Mouse (Mus musculus): Measurements from ENCODE around the gene C1ql1. TPM values are rescaled to one million over a fixed set of nuclear protein-coding genes. Genes with fewer than 3 reads are reported as not detected.

The C1ql1 gene
- polyA plus RNA-seq, 1 experiment from 2014 or later = 0.13 TPM

GRCm38 (mm10) chr11:102925351-102925717, 21.2 kb downstream of the C1ql1 start:
- WGBS (ENCODE audit: insufficient replicate concordance) = under 1% methylated on average over 10 of the region's 10 CpGs
- peak overlapping the region; percentile 95 for H3K9ac ChIP-seq (ENCODE audit: low read depth, low read length)
- H3K27ac ChIP-seq (ENCODE audit: low read length) = peak overlapping the region; percentile 97
- peak overlapping the region; percentile 63 for H3K4me2 ChIP-seq (ENCODE audit: low read depth, low read length)
- H3K4me1 ChIP-seq (ENCODE audit: control insufficient read depth, low read depth, low read length) = peaks cover 18% of the 10 kb centered on the region
- peak; percentile 25 for ATAC-seq (ENCODE audit: low read depth)
- peak overlapping the region; percentile 94 for H3K4me3 ChIP-seq (ENCODE audit: low read depth, low read length)
- H3K36me3 ChIP-seq (ENCODE audit: control insufficient read depth, insufficient read depth) = peaks cover 9% of the 10 kb centered on the region
- 0 out of 2 replicates have a peak, but pooled peaks cover under 1% of the 10 kb centered on the region for H3K27me3 ChIP-seq (ENCODE audit: control insufficient read depth, insufficient read depth, low read depth, low read length)
- no peaks in the 10 kb centered on the region for H3K9me3 ChIP-seq (replicated peaks; ENCODE audit: control insufficient read depth, low read length)

- under 1% methylated on average over 62 of the region's 62 CpGs for WGBS (ENCODE audit: insufficient replicate concordance)
- Histone ChIP-seq H3K9ac (ENCODE audit: low read depth, low read length) (peak within 1 kb of the TSS; percentile 95), H3K9me3 (replicated peaks; ENCODE audit: control insufficient read depth, low read length) (no peaks in the 10 kb centered on the region), H3K4me1 (ENCODE audit: control insufficient read depth, low read depth, low read length) (peaks cover 18% of the 10 kb centered on the region), H3K4me2 (ENCODE audit: low read depth, low read length) (peak within 1 kb of the TSS; percentile 74), H3K27ac (ENCODE audit: low read length) (peak within 1 kb of the TSS; percentile 97), H3K4me3 (ENCODE audit: low read depth, low read length) (peak within 1 kb of the TSS; percentile 94), H3K27me3 (ENCODE audit: control insufficient read depth, insufficient read depth, low read depth, low read length) (no peaks in the 10 kb centered on the region), H3K36me3 (ENCODE audit: control insufficient read depth, insufficient read depth) (peaks cover 9% of the 10 kb centered on the region)
- peak; percentile 93 for ATAC-seq (ENCODE audit: low read depth)
Observed at GRCm38 (mm10) chr11:102924557-102925350, 21.7 kb downstream of the C1ql1 start, which contains the start of gene Kif18b. Gene Kif18b, minus strand, starts transcription at chr11:102925124.

GRCm38 (mm10) chr11:102921491-102921890, 25.0 kb downstream of the C1ql1 start:
- peaks cover 10% of the 10 kb centered on the region for H3K36me3 ChIP-seq (ENCODE audit: control insufficient read depth, insufficient read depth)
- H3K4me3 ChIP-seq (ENCODE audit: low read depth, low read length) = no peak overlapping the region
- no peak overlapping the region for H3K4me2 ChIP-seq (ENCODE audit: low read depth, low read length)
- WGBS (ENCODE audit: insufficient replicate concordance) = 87% methylated on average over 6 of the region's 6 CpGs
- no peaks in the 10 kb centered on the region for H3K9me3 ChIP-seq (replicated peaks; ENCODE audit: control insufficient read depth, low read length)
- ATAC-seq (ENCODE audit: low read depth) = no peak
- H3K27me3 ChIP-seq (ENCODE audit: control insufficient read depth, insufficient read depth, low read depth, low read length) = no peaks in the 10 kb centered on the region
- 0 out of 2 replicates have a peak overlapping the region, but pooled peaks have one; percentile 10 for H3K27ac ChIP-seq (ENCODE audit: low read length)
- H3K9ac ChIP-seq (ENCODE audit: low read depth, low read length) = no peak overlapping the region
- peaks cover 18% of the 10 kb centered on the region for H3K4me1 ChIP-seq (ENCODE audit: control insufficient read depth, low read depth, low read length)

- Histone ChIP-seq H3K36me3 (ENCODE audit: control insufficient read depth, insufficient read depth) (peaks cover 45% of the 10 kb centered on the region), H3K9me3 (replicated peaks; ENCODE audit: control insufficient read depth, low read length) (no peaks in the 10 kb centered on the region)
- WGBS (ENCODE audit: insufficient replicate concordance) = 78% methylated on average over 4 of the region's 4 CpGs
Observed at GRCm38 (mm10) chr11:102918077-102918476, 28.4 kb downstream of the C1ql1 start.

GRCm38 (mm10) chr11:102915380-102915779, 31.1 kb downstream of the C1ql1 start:
- H3K4me2 ChIP-seq (ENCODE audit: low read depth, low read length) = no peak overlapping the region
- no peak overlapping the region for H3K27ac ChIP-seq (ENCODE audit: low read length)
- no peaks in the 10 kb centered on the region for H3K27me3 ChIP-seq (ENCODE audit: control insufficient read depth, insufficient read depth, low read depth, low read length)
- no peak for ATAC-seq (ENCODE audit: low read depth)
- no peak overlapping the region for H3K4me3 ChIP-seq (ENCODE audit: low read depth, low read length)
- H3K9me3 ChIP-seq (replicated peaks; ENCODE audit: control insufficient read depth, low read length) = no peaks in the 10 kb centered on the region
- 90% methylated on average over 9 of the region's 9 CpGs for WGBS (ENCODE audit: insufficient replicate concordance)
- H3K4me1 ChIP-seq (ENCODE audit: control insufficient read depth, low read depth, low read length) = no peaks in the 10 kb centered on the region
- no peak overlapping the region for H3K9ac ChIP-seq (ENCODE audit: low read depth, low read length)
- peaks cover 60% of the 10 kb centered on the region for H3K36me3 ChIP-seq (ENCODE audit: control insufficient read depth, insufficient read depth)

More at GRCm38 (mm10) chr11:102918077-102918476, 28.4 kb downstream of the C1ql1 start:
- no peak for ATAC-seq (ENCODE audit: low read depth)
- Histone ChIP-seq H3K4me3 (ENCODE audit: low read depth, low read length) (no peak overlapping the region), H3K27me3 (ENCODE audit: control insufficient read depth, insufficient read depth, low read depth, low read length) (no peaks in the 10 kb centered on the region), H3K9ac (ENCODE audit: low read depth, low read length) (no peak overlapping the region), H3K4me2 (ENCODE audit: low read depth, low read length) (no peak overlapping the region), H3K27ac (ENCODE audit: low read length) (no peak overlapping the region), H3K4me1 (ENCODE audit: control insufficient read depth, low read depth, low read length) (peaks cover 14% of the 10 kb centered on the region)

- H3K4me2 ChIP-seq (ENCODE audit: low read depth, low read length) = no peak overlapping the region
- no peak overlapping the region for H3K27ac ChIP-seq (ENCODE audit: low read length)
- no peak for ATAC-seq (ENCODE audit: low read depth)
- peaks cover 97% of the 10 kb centered on the region for H3K36me3 ChIP-seq (ENCODE audit: control insufficient read depth, insufficient read depth)
- no peaks in the 10 kb centered on the region for H3K27me3 ChIP-seq (ENCODE audit: control insufficient read depth, insufficient read depth, low read depth, low read length)
- no peaks in the 10 kb centered on the region for H3K9me3 ChIP-seq (replicated peaks; ENCODE audit: control insufficient read depth, low read length)
- H3K9ac ChIP-seq (ENCODE audit: low read depth, low read length) = no peak overlapping the region
- 81% methylated on average over 7 of the region's 7 CpGs for WGBS (ENCODE audit: insufficient replicate concordance)
- H3K4me3 ChIP-seq (ENCODE audit: low read depth, low read length) = no peak overlapping the region
- H3K4me1 ChIP-seq (ENCODE audit: control insufficient read depth, low read depth, low read length) = no peaks in the 10 kb centered on the region
Observed at GRCm38 (mm10) chr11:102911376-102911775, 35.1 kb downstream of the C1ql1 start.

- Histone ChIP-seq H3K9me3 (replicated peaks; ENCODE audit: control insufficient read depth, low read length) (no peaks in the 10 kb centered on the region), H3K4me2 (ENCODE audit: low read depth, low read length) (no peak overlapping the region), H3K9ac (ENCODE audit: low read depth, low read length) (no peak overlapping the region), H3K27me3 (ENCODE audit: control insufficient read depth, insufficient read depth, low read depth, low read length) (no peaks in the 10 kb centered on the region), H3K27ac (ENCODE audit: low read length) (no peak overlapping the region), H3K4me3 (ENCODE audit: low read depth, low read length) (no peak overlapping the region), H3K36me3 (ENCODE audit: control insufficient read depth, insufficient read depth) (peaks cover 39% of the 10 kb centered on the region), H3K4me1 (ENCODE audit: control insufficient read depth, low read depth, low read length) (no peaks in the 10 kb centered on the region; the same call in 1 of the 2 replicates)
- WGBS (ENCODE audit: insufficient replicate concordance) = 78% methylated on average over 7 of the region's 7 CpGs
- ATAC-seq (ENCODE audit: low read depth) = no peak
Observed at GRCm38 (mm10) chr11:102903654-102904053, 42.8 kb downstream of the C1ql1 start.

- Histone ChIP-seq H3K4me2 (ENCODE audit: low read depth, low read length) (no peak overlapping the region), H3K9ac (ENCODE audit: low read depth, low read length) (no peak overlapping the region), H3K4me1 (ENCODE audit: control insufficient read depth, low read depth, low read length) (no peaks in the 10 kb centered on the region; the same call in 1 of the 2 replicates), H3K27ac (ENCODE audit: low read length) (no peak overlapping the region), H3K36me3 (ENCODE audit: control insufficient read depth, insufficient read depth) (peaks cover 23% of the 10 kb centered on the region), H3K27me3 (ENCODE audit: control insufficient read depth, insufficient read depth, low read depth, low read length) (no peaks in the 10 kb centered on the region), H3K4me3 (ENCODE audit: low read depth, low read length) (no peak overlapping the region), H3K9me3 (replicated peaks; ENCODE audit: control insufficient read depth, low read length) (no peaks in the 10 kb centered on the region)
- ATAC-seq (ENCODE audit: low read depth) = no peak
- WGBS (ENCODE audit: insufficient replicate concordance) = 75% methylated on average over 5 of the region's 5 CpGs
Observed at GRCm38 (mm10) chr11:102902107-102902506, 44.4 kb downstream of the C1ql1 start.

GRCm38 (mm10) chr11:102901199-102901598, 45.3 kb downstream of the C1ql1 start:
- Histone ChIP-seq H3K27me3 (ENCODE audit: control insufficient read depth, insufficient read depth, low read depth, low read length) (no peaks in the 10 kb centered on the region), H3K9ac (ENCODE audit: low read depth, low read length) (no peak overlapping the region), H3K27ac (ENCODE audit: low read length) (no peak overlapping the region), H3K4me2 (ENCODE audit: low read depth, low read length) (no peak overlapping the region), H3K4me1 (ENCODE audit: control insufficient read depth, low read depth, low read length) (peaks cover 6% of the 10 kb centered on the region), H3K36me3 (ENCODE audit: control insufficient read depth, insufficient read depth) (peaks cover 14% of the 10 kb centered on the region), H3K4me3 (ENCODE audit: low read depth, low read length) (no peak overlapping the region), H3K9me3 (replicated peaks; ENCODE audit: control insufficient read depth, low read length) (no peaks in the 10 kb centered on the region)
- ATAC-seq (ENCODE audit: low read depth) = no peak
- 41% methylated on average over 4 of the region's 4 CpGs for WGBS (ENCODE audit: insufficient replicate concordance)
